Mouse (Mus musculus): ENCODE measurements around the gene Slc36a3. TPM values are rescaled to one million over a fixed set of nuclear protein-coding genes. Genes with fewer than 3 reads are reported as not detected.
A peak's percentile ranks its signal among the peaks of the same experiment; 100 is the strongest.
"Not testable (repeated sequence)": the region's sequence is repeated elsewhere in the genome, so short reads cannot be mapped to it uniquely, and the experiment has no call there.

The Slc36a3 gene
- polyA plus RNA-seq, 1 experiment from 2014 or later = not detected

DNA sequence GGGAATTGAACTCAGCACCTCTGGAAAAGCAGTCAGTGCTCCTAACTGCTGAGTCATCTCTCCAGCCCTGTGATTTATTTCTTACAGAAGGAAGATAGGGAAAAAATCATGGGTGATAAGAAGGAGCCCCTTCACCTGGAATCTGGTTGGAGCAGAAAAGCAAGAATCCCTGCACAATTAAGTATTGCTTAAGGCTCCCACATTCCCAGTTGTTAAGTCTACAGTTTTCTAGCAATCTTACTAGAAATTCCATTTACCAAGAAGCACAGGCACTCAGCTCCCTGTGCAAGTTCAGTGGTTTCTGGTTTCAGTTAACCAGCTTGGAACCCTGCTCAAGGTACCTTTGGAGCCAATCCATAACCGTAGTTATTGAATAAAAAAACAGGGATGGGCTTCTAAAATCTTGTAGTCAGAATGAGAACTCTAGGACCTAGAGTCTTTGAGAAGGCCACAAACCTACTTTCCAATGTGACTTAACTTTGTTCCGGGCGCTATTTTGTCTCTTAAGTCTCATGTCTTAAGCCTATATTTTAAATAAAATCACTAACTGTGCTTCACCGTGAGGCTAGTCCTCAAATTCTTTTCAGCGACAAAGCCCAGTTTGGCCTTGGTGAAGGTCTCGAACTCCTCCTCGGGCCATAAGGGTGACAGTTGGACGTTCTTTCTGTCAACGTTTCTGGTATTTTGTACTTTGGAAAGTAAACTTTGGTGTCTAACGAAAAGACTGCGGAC is 54.6 kb downstream of the Slc36a3 start:
- Histone ChIP-seq H3K27me3 (ENCODE audit: control insufficient read depth, insufficient read depth, low read length) (no peaks in the 10 kb centered on the region), H3K36me3 (ENCODE audit: control insufficient read depth, insufficient read depth, low read length) (no peaks in the 10 kb centered on the region), H3K27ac (replicated peaks in 1 of 2; ENCODE audit: control insufficient read depth in 1 of 2, insufficient read depth in 1 of 2, low read depth in 2 of 2, low read length in 2 of 2) (peak overlapping the region; percentile 83 to 90), H3K4me2 (ENCODE audit: low read length) (peak overlapping the region; percentile 71), H3K4me3 (ENCODE audit: control insufficient read depth in 1 of 2, insufficient read depth in 1 of 2, low read depth in 1 of 2, low read length in 2 of 2) (peak overlapping the region; percentile 35 to 54), H3K9ac (ENCODE audit: low read length) (peak overlapping the region; percentile 60), H3K4me1 (ENCODE audit: control insufficient read depth in 2 of 2, insufficient read depth in 2 of 2, low read length in 2 of 2) (peaks cover 9% of the 10 kb centered on the region in 2 experiments; a peak in 3 of 4 replicates), H3K9me3 (ENCODE audit: control insufficient read depth, low read length) (no peaks in the 10 kb centered on the region)
- no peak for ATAC-seq (ENCODE audit: insufficient number of reproducible peaks, insufficient read depth, low FRiP score, low read depth)
- 34% methylated on average over 11 of the region's 11 CpGs for WGBS

- not testable (repeated sequence) for H3K4me3 ChIP-seq (ENCODE audit: control insufficient read depth in 1 of 2, insufficient read depth in 1 of 2, low read depth in 1 of 2, low read length in 2 of 2); H3K9me3 ChIP-seq (ENCODE audit: control insufficient read depth, low read length); H3K4me1 ChIP-seq (ENCODE audit: control insufficient read depth in 2 of 2, insufficient read depth in 2 of 2, low read length in 2 of 2); H3K27ac ChIP-seq (replicated peaks in 1 of 2; ENCODE audit: control insufficient read depth in 1 of 2, insufficient read depth in 1 of 2, low read depth in 2 of 2, low read length in 2 of 2); H3K36me3 ChIP-seq (ENCODE audit: control insufficient read depth, insufficient read depth, low read length); H3K4me2 ChIP-seq (ENCODE audit: low read length); H3K9ac ChIP-seq (ENCODE audit: low read length); H3K27me3 ChIP-seq (ENCODE audit: control insufficient read depth, insufficient read depth, low read length); ATAC-seq (ENCODE audit: insufficient number of reproducible peaks, insufficient read depth, low FRiP score, low read depth)
- WGBS = 88% methylated on average over 4 of the region's 4 CpGs
Observed at GRCm38 (mm10) chr11:55096296-55096695, 55.2 kb downstream of the Slc36a3 start.

GRCm38 (mm10) chr11:55093096-55093495 is 58.4 kb downstream of the Slc36a3 start:
- 76% methylated on average over 7 of the region's 7 CpGs for WGBS
- Histone ChIP-seq H3K9me3 (ENCODE audit: control insufficient read depth, low read length) (no peaks in the 10 kb centered on the region), H3K4me1 (ENCODE audit: control insufficient read depth in 2 of 2, insufficient read depth in 2 of 2, low read length in 2 of 2) (peaks cover 3 to 4% of the 10 kb centered on the region in 2 experiments; a peak in 2 of 4 replicates)

GRCm38 (mm10) chr11:55089892-55090291 is 61.6 kb downstream of the Slc36a3 start:
- ATAC-seq (ENCODE audit: insufficient number of reproducible peaks, insufficient read depth, low FRiP score, low read depth) = no peak
- Histone ChIP-seq H3K36me3 (ENCODE audit: control insufficient read depth, insufficient read depth, low read length) (no peaks in the 10 kb centered on the region), H3K4me2 (ENCODE audit: low read length) (no peak overlapping the region), H3K4me3 (ENCODE audit: control insufficient read depth in 1 of 2, insufficient read depth in 1 of 2, low read depth in 1 of 2, low read length in 2 of 2) (no peak overlapping the region), H3K27me3 (ENCODE audit: control insufficient read depth, insufficient read depth, low read length) (no peaks in the 10 kb centered on the region), H3K27ac (replicated peaks in 1 of 2; ENCODE audit: control insufficient read depth in 1 of 2, insufficient read depth in 1 of 2, low read depth in 2 of 2, low read length in 2 of 2) (no peak overlapping the region), H3K9ac (ENCODE audit: low read length) (no peak overlapping the region), H3K9me3 (ENCODE audit: control insufficient read depth, low read length) (no peaks in the 10 kb centered on the region), H3K4me1 (ENCODE audit: control insufficient read depth in 2 of 2, insufficient read depth in 2 of 2, low read length in 2 of 2) (peaks cover 5 to 12% of the 10 kb centered on the region in 2 experiments)
- WGBS = 82% methylated on average over 2 of the region's 2 CpGs

More at GRCm38 (mm10) chr11:55093096-55093495, 58.4 kb downstream of the Slc36a3 start:
- Histone ChIP-seq H3K4me2 (ENCODE audit: low read length) (no peak overlapping the region), H3K4me3 (ENCODE audit: control insufficient read depth in 1 of 2, insufficient read depth in 1 of 2, low read depth in 1 of 2, low read length in 2 of 2) (no peak overlapping the region), H3K9ac (ENCODE audit: low read length) (no peak overlapping the region), H3K27ac (replicated peaks in 1 of 2; ENCODE audit: control insufficient read depth in 1 of 2, insufficient read depth in 1 of 2, low read depth in 2 of 2, low read length in 2 of 2) (no peak overlapping the region), H3K27me3 (ENCODE audit: control insufficient read depth, insufficient read depth, low read length) (no peaks in the 10 kb centered on the region), H3K36me3 (ENCODE audit: control insufficient read depth, insufficient read depth, low read length) (no peaks in the 10 kb centered on the region)
- ATAC-seq (ENCODE audit: insufficient number of reproducible peaks, insufficient read depth, low FRiP score, low read depth) = no peak

GRCm38 (mm10) chr11:55087006-55087405 is 64.5 kb downstream of the Slc36a3 start:
- WGBS = 5% methylated on average over 10 of the region's 10 CpGs
- no peaks in the 10 kb centered on the region for H3K9me3 ChIP-seq (ENCODE audit: control insufficient read depth, low read length)
- H3K27me3 ChIP-seq (ENCODE audit: control insufficient read depth, insufficient read depth, low read length) = no peaks in the 10 kb centered on the region
- no peak for ATAC-seq (ENCODE audit: insufficient number of reproducible peaks, insufficient read depth, low FRiP score, low read depth)
- H3K4me3 ChIP-seq (ENCODE audit: control insufficient read depth in 1 of 2, insufficient read depth in 1 of 2, low read depth in 1 of 2, low read length in 2 of 2) = no peak overlapping the region
- H3K9ac ChIP-seq (ENCODE audit: low read length) = peak overlapping the region; percentile 45
- no peaks in the 10 kb centered on the region for H3K36me3 ChIP-seq (ENCODE audit: control insufficient read depth, insufficient read depth, low read length)
- peaks cover 11 to 22% of the 10 kb centered on the region in 2 experiments for H3K4me1 ChIP-seq (ENCODE audit: control insufficient read depth in 2 of 2, insufficient read depth in 2 of 2, low read length in 2 of 2)
- H3K27ac ChIP-seq (replicated peaks in 1 of 2; ENCODE audit: control insufficient read depth in 1 of 2, insufficient read depth in 1 of 2, low read depth in 2 of 2, low read length in 2 of 2) = peak overlapping the region in 1 of 2 experiments; percentile 72; a peak in 2 of 4 replicates
- H3K4me2 ChIP-seq (ENCODE audit: low read length) = no peak overlapping the region

DNA sequence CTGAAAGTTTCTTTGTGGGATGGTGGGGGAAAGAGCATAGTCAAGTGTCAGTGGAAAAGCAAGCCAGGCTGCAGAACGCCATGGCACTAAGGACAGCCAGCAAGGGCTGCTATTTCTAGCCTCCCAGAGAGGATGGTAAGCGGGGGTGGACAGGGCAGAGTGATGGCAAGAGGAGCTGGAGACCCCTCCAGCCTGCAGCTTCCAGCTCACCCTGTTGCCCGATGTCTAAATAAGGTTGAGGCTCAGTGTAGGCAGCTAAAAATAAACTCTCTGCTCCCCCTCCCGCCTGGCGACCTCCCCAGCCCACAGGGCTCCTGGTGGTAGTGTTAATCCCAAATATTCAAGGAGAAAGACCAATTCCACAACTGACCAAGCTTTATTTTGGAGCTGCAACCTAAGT is 66.1 kb downstream of the Slc36a3 start:
- H3K4me1 ChIP-seq (ENCODE audit: control insufficient read depth in 2 of 2, insufficient read depth in 2 of 2, low read length in 2 of 2) = peaks cover 11 to 22% of the 10 kb centered on the region in 2 experiments
- ATAC-seq (ENCODE audit: insufficient number of reproducible peaks, insufficient read depth, low FRiP score, low read depth) = peak; percentile 86
- H3K9me3 ChIP-seq (ENCODE audit: control insufficient read depth, low read length) = no peaks in the 10 kb centered on the region
- H3K27me3 ChIP-seq (ENCODE audit: control insufficient read depth, insufficient read depth, low read length) = no peaks in the 10 kb centered on the region
- H3K9ac ChIP-seq (ENCODE audit: low read length) = peak overlapping the region; percentile 39
- WGBS = 18% methylated on average over 5 of the region's 5 CpGs
- H3K36me3 ChIP-seq (ENCODE audit: control insufficient read depth, insufficient read depth, low read length) = no peaks in the 10 kb centered on the region
- H3K27ac ChIP-seq (replicated peaks in 1 of 2; ENCODE audit: control insufficient read depth in 1 of 2, insufficient read depth in 1 of 2, low read depth in 2 of 2, low read length in 2 of 2) = peak overlapping the region; percentile 92 to 94
- no peak overlapping the region for H3K4me2 ChIP-seq (ENCODE audit: low read length)
- H3K4me3 ChIP-seq (ENCODE audit: control insufficient read depth in 1 of 2, insufficient read depth in 1 of 2, low read depth in 1 of 2, low read length in 2 of 2) = no peak overlapping the region

- no peak for ATAC-seq (ENCODE audit: insufficient number of reproducible peaks, insufficient read depth, low FRiP score, low read depth)
- Histone ChIP-seq H3K27ac (replicated peaks in 1 of 2; ENCODE audit: control insufficient read depth in 1 of 2, insufficient read depth in 1 of 2, low read depth in 2 of 2, low read length in 2 of 2) (peak overlapping the region; percentile 92 to 94), H3K4me1 (ENCODE audit: control insufficient read depth in 2 of 2, insufficient read depth in 2 of 2, low read length in 2 of 2) (peaks cover 11 to 22% of the 10 kb centered on the region in 2 experiments), H3K4me2 (ENCODE audit: low read length) (no peak overlapping the region), H3K9ac (ENCODE audit: low read length) (peak overlapping the region; percentile 39; the same call in 1 of the 2 replicates), H3K27me3 (ENCODE audit: control insufficient read depth, insufficient read depth, low read length) (no peaks in the 10 kb centered on the region), H3K9me3 (ENCODE audit: control insufficient read depth, low read length) (peaks cover 5% of the 10 kb centered on the region), H3K4me3 (ENCODE audit: control insufficient read depth in 1 of 2, insufficient read depth in 1 of 2, low read depth in 1 of 2, low read length in 2 of 2) (no peak overlapping the region), H3K36me3 (ENCODE audit: control insufficient read depth, insufficient read depth, low read length) (no peaks in the 10 kb centered on the region)
- 38% methylated on average over 4 of the region's 4 CpGs for WGBS
Observed at GRCm38 (mm10) chr11:55084629-55085028, 66.9 kb downstream of the Slc36a3 start.
